Comparison of ENCODE assay signal across 9 mouse cellular contexts in the genomic region with DNA sequence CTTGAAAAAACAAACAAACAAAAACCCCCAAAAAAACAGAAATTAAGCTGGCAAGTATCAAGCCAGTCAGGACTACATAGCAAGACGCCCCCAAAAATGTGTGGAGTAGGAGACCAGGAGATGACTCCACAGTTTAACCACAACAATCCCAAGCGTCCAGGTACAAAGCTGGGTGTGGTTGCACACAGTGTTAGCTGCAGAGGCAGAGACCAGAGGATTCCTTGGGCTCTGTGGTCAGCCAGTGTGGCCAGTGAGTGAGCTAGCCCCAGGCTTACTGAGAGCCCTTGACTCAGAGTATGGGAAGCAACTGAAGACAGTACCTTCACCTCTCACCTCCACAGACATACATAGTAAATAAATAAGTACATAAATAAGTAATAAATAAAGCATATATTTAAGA. TPM values are rescaled to one million over a fixed set of nuclear protein-coding genes. Genes with fewer than 3 reads are reported as not detected.
DNase-seq lines count a peak whose midpoint lies in the region; ATAC-seq and TF ChIP-seq lines count a peak whose summit lies in the region.
"Had no signal": no experiment of that assay in that cellular context is flagged by ENCODE, and none has a peak within 500 bp of the region (broad histone marks: within the 10 kb centered on the region; RNA-seq: fewer than 3 reads in every experiment).

No protein-coding gene starts in this region.

- H3K4me1 ChIP-seq in heart, embryonic 12.5 days (replicated peaks): peaks cover 49% of the 10 kb centered on the region
- H3K4me1 ChIP-seq in midbrain, embryonic 12.5 days: peaks cover 18% of the 10 kb centered on the region
- H3K4me1 ChIP-seq in midbrain, postnatal 0 days (ENCODE audit: insufficient read depth, low read length): no peaks in the 10 kb centered on the region
- peaks cover 25% of the 10 kb centered on the region for H3K4me1 ChIP-seq in embryonic facial prominence, embryonic 10.5 days
- H3K4me1 ChIP-seq in heart, postnatal 0 days (ENCODE audit: control insufficient read depth, insufficient read depth): peaks cover 32% of the 10 kb centered on the region

- no peaks in the 10 kb centered on the region for H3K27me3 ChIP-seq in heart, embryonic 12.5 days (replicated peaks)
- H3K27me3 ChIP-seq in midbrain, embryonic 12.5 days: peaks cover 12% of the 10 kb centered on the region
- H3K27me3 ChIP-seq in midbrain, postnatal 0 days (ENCODE audit: insufficient read depth, low read length): no peaks in the 10 kb centered on the region
- peaks cover 39% of the 10 kb centered on the region for H3K27me3 ChIP-seq in embryonic facial prominence, embryonic 10.5 days (replicated peaks; ENCODE audit: low read depth, poor library complexity, severe bottlenecking)
- H3K27me3 ChIP-seq in heart, postnatal 0 days (ENCODE audit: control insufficient read depth, insufficient read depth, low read length): no peaks in the 10 kb centered on the region

- no peak for TF ChIP-seq CTCF in midbrain, postnatal 0 days (IDR thresholded peaks at IDR 0.05)
- no peak for TF ChIP-seq CTCF in heart, postnatal 0 days (IDR thresholded peaks at IDR 0.05; ENCODE audit: low read depth)

- no peak overlapping the region for H3K9ac ChIP-seq in heart, embryonic 12.5 days
- no peak overlapping the region for H3K9ac ChIP-seq in midbrain, embryonic 12.5 days (replicated peaks)
- no peak overlapping the region for H3K9ac ChIP-seq in midbrain, postnatal 0 days (replicated peaks; ENCODE audit: low read length, poor library complexity, severe bottlenecking)
- no peak overlapping the region for H3K9ac ChIP-seq in heart, postnatal 0 days (replicated peaks; ENCODE audit: low read depth, low read length)

- no peak for ATAC-seq in heart, embryonic 12.5 days (ENCODE audit: insufficient number of reproducible peaks, low FRiP score)
- ATAC-seq in midbrain, embryonic 12.5 days (ENCODE audit: low FRiP score, low read depth): peak; percentile 35; the same call in 1 of the 2 replicates
- ATAC-seq in midbrain, postnatal 0 days (ENCODE audit: low FRiP score): no peak
- no peak for ATAC-seq in heart, postnatal 0 days (ENCODE audit: insufficient read depth, low read depth)

- H3K4me2 ChIP-seq in heart, embryonic 12.5 days: peak overlapping the region; percentile 72
- H3K4me2 ChIP-seq in midbrain, embryonic 12.5 days (replicated peaks): no peak overlapping the region
- H3K4me2 ChIP-seq in midbrain, postnatal 0 days (ENCODE audit: low read depth, low read length, poor library complexity, severe bottlenecking): no peak overlapping the region
- peak overlapping the region; percentile 70; the same call in 1 of the 2 replicates for H3K4me2 ChIP-seq in heart, postnatal 0 days (ENCODE audit: low read depth, low read length)

- DNase-seq in heart, adult 18-20 months: no peak
- no peak for DNase-seq in midbrain, postnatal 0 days (ENCODE audit: low spot score)
- no peak for DNase-seq in embryonic facial prominence, embryonic 10.5 days (ENCODE audit: low spot score)
- no peak for DNase-seq in heart, postnatal 0 days (ENCODE audit: low spot score)
- DNase-seq in layer of hippocampus, adult 18-20 months (ENCODE audit: low spot score in 2 of 2): no peak
- DNase-seq: liver, postnatal 0 days; right cerebral cortex, adult 18-20 months had no signal

- H3K36me3 ChIP-seq in heart, embryonic 12.5 days: no peaks in the 10 kb centered on the region
- H3K36me3 ChIP-seq in midbrain, embryonic 12.5 days: no peaks in the 10 kb centered on the region
- H3K36me3 ChIP-seq in midbrain, postnatal 0 days (ENCODE audit: insufficient read depth, low read length): no peaks in the 10 kb centered on the region
- H3K36me3 ChIP-seq in embryonic facial prominence, embryonic 10.5 days (replicated peaks): no peaks in the 10 kb centered on the region
- H3K36me3 ChIP-seq in heart, postnatal 0 days (replicated peaks; ENCODE audit: control insufficient read depth, insufficient read depth, low read length): no peaks in the 10 kb centered on the region

- 82% methylated on average over 2 of the region's 2 CpGs for WGBS in heart, embryonic 12.5 days
- whole genome bisulfite sequencing in midbrain, embryonic 12.5 days: 64% methylated on average over 2 of the region's 2 CpGs
- 61% methylated on average over 2 of the region's 2 CpGs for WGBS in midbrain, postnatal 0 days
- WGBS in embryonic facial prominence, embryonic 10.5 days: 65% methylated on average over 2 of the region's 2 CpGs
- whole genome bisulfite sequencing in heart, postnatal 0 days: 76% methylated on average over 2 of the region's 2 CpGs

- peak overlapping the region; percentile 34; the same call in 1 of the 2 replicates for H3K27ac ChIP-seq in heart, embryonic 12.5 days (ENCODE audit: poor library complexity, severe bottlenecking)
- no peak overlapping the region for H3K27ac ChIP-seq in midbrain, embryonic 12.5 days (replicated peaks)
- H3K27ac ChIP-seq in midbrain, postnatal 0 days (ENCODE audit: low read depth, low read length): no peak overlapping the region
- no peak overlapping the region for H3K27ac ChIP-seq in embryonic facial prominence, embryonic 10.5 days (replicated peaks)
- no peak overlapping the region for H3K27ac ChIP-seq in heart, postnatal 0 days (ENCODE audit: low read depth)

- no peak overlapping the region for H3K4me3 ChIP-seq in heart, embryonic 12.5 days
- no peak overlapping the region for H3K4me3 ChIP-seq in midbrain, embryonic 12.5 days
- no peak overlapping the region for H3K4me3 ChIP-seq in midbrain, postnatal 0 days (ENCODE audit: low read depth, low read length)
- H3K4me3 ChIP-seq in embryonic facial prominence, embryonic 10.5 days: peak overlapping the region; percentile 16; the same call in 1 of the 2 replicates
- H3K4me3 ChIP-seq in heart, postnatal 0 days (ENCODE audit: low read depth, low read length): no peak overlapping the region

- peaks cover 3% of the 10 kb centered on the region; the same call in 1 of the 2 replicates for H3K9me3 ChIP-seq in heart, embryonic 12.5 days (replicated peaks)
- H3K9me3 ChIP-seq in midbrain, embryonic 12.5 days: no peaks in the 10 kb centered on the region
- no peaks in the 10 kb centered on the region for H3K9me3 ChIP-seq in midbrain, postnatal 0 days (ENCODE audit: low read length)
- H3K9me3 ChIP-seq in embryonic facial prominence, embryonic 10.5 days: no peaks in the 10 kb centered on the region
- H3K9me3 ChIP-seq in heart, postnatal 0 days (replicated peaks; ENCODE audit: control insufficient read depth, low read length): no peaks in the 10 kb centered on the region

- no peak for TF ChIP-seq EP300 in heart, postnatal 0 days (IDR thresholded peaks at IDR 0.05; ENCODE audit: low read depth)

RNA-seq across cellular contexts. Expression of a gene that starts 12.7 kb away (rescaled TPM):
- polyA plus RNA-seq in heart, embryonic 12.5 days (2016; fragmentation: Nextera tagmentation; extraction: Ambion mirVana): 59.2 and 66.0 TPM in 2 replicates
- 10 to 100 TPM; 43.5 to 50.3 TPM for total RNA-seq in heart, adult 18-20 months (2021)
- 103 and 114 TPM in 2 replicates for polyA plus RNA-seq in midbrain, embryonic 12.5 days (2016; fragmentation: Nextera tagmentation; extraction: Ambion mirVana)
- total RNA-seq in midbrain, postnatal 0 days (2014; rRNA removed): 50.3 and 71.4 TPM in 2 replicates
- 67.7 and 71.0 TPM in 2 replicates for polyA plus RNA-seq in midbrain, postnatal 0 days (2015; fragmentation: Nextera tagmentation; extraction: Ambion mirVana)
- polyA plus RNA-seq in embryonic facial prominence, embryonic 10.5 days (2016; fragmentation: Nextera tagmentation; extraction: Ambion mirVana): 102 and 107 TPM in 2 replicates
- 26.2 and 40.5 TPM in 2 replicates for total RNA-seq in heart, postnatal 0 days (2014; rRNA removed; ENCODE audit: low replicate concordance)
- 55.2 and 61.0 TPM in 2 replicates for polyA plus RNA-seq in heart, postnatal 0 days (2015; fragmentation: Nextera tagmentation; extraction: Ambion mirVana)
- total RNA-seq in layer of hippocampus, adult 18-20 months (2021): 10 to 100 TPM; 47.7 to 49.0 TPM

RNA-seq across cellular contexts. Expression of a gene that starts 22.1 kb away (rescaled TPM):
- polyA plus RNA-seq in heart, embryonic 12.5 days (2016; fragmentation: Nextera tagmentation; extraction: Ambion mirVana): 0.37 and 0.55 TPM in 2 replicates
- 1 to 10 TPM in 1 of 2 experiments, under 1 TPM in 1; 0.62 to 1.0 TPM for total RNA-seq in heart, adult 18-20 months (2021)
- 0.20 TPM in 1 of 2 replicates, not detected in the other for polyA plus RNA-seq in midbrain, embryonic 12.5 days (2016; fragmentation: Nextera tagmentation; extraction: Ambion mirVana)
- 0.38 and 0.66 TPM in 2 replicates for total RNA-seq in midbrain, postnatal 0 days (2014; rRNA removed)
- 0.10 and 0.11 TPM in 2 replicates for polyA plus RNA-seq in midbrain, postnatal 0 days (2015; fragmentation: Nextera tagmentation; extraction: Ambion mirVana)
- polyA plus RNA-seq in embryonic facial prominence, embryonic 10.5 days (2016; fragmentation: Nextera tagmentation; extraction: Ambion mirVana): 0.09 TPM in 1 of 2 replicates, not detected in the other
- total RNA-seq in heart, postnatal 0 days (2014; rRNA removed; ENCODE audit: low replicate concordance): 0.39 and 0.80 TPM in 2 replicates
- polyA plus RNA-seq in heart, postnatal 0 days (2015; fragmentation: Nextera tagmentation; extraction: Ambion mirVana): 0.05 and 0.10 TPM in 2 replicates
- 10 to 100 TPM; 20.4 to 26.6 TPM for total RNA-seq in layer of hippocampus, adult 18-20 months (2021)

RNA-seq across cellular contexts. Expression of a gene that starts 27.4 kb away (rescaled TPM):
- polyA plus RNA-seq in heart, embryonic 12.5 days (2016; fragmentation: Nextera tagmentation; extraction: Ambion mirVana): 17.6 and 18.4 TPM in 2 replicates
- total RNA-seq in heart, adult 18-20 months (2021): 1 to 10 TPM; 9.6 to 10.0 TPM
- polyA plus RNA-seq in midbrain, embryonic 12.5 days (2016; fragmentation: Nextera tagmentation; extraction: Ambion mirVana): 19.1 and 20.6 TPM in 2 replicates
- 8.7 and 14.0 TPM in 2 replicates for total RNA-seq in midbrain, postnatal 0 days (2014; rRNA removed)
- polyA plus RNA-seq in midbrain, postnatal 0 days (2015; fragmentation: Nextera tagmentation; extraction: Ambion mirVana): 21.5 and 21.6 TPM in 2 replicates
- 26.8 and 28.9 TPM in 2 replicates for polyA plus RNA-seq in embryonic facial prominence, embryonic 10.5 days (2016; fragmentation: Nextera tagmentation; extraction: Ambion mirVana)
- 1.9 and 3.2 TPM in 2 replicates for total RNA-seq in heart, postnatal 0 days (2014; rRNA removed; ENCODE audit: low replicate concordance)
- 11.1 and 11.7 TPM in 2 replicates for polyA plus RNA-seq in heart, postnatal 0 days (2015; fragmentation: Nextera tagmentation; extraction: Ambion mirVana)
- 10 to 100 TPM; 19.9 to 21.0 TPM for total RNA-seq in layer of hippocampus, adult 18-20 months (2021)

RNA-seq across cellular contexts. Expression of a gene that starts 27.6 kb away (rescaled TPM):
- polyA plus RNA-seq in heart, embryonic 12.5 days (2016; fragmentation: Nextera tagmentation; extraction: Ambion mirVana): 17.5 and 19.4 TPM in 2 replicates
- total RNA-seq in heart, adult 18-20 months (2021): 10 to 100 TPM; 38.2 to 42.9 TPM
- 3.6 and 4.1 TPM in 2 replicates for polyA plus RNA-seq in midbrain, embryonic 12.5 days (2016; fragmentation: Nextera tagmentation; extraction: Ambion mirVana)
- 0.52 and 1.0 TPM in 2 replicates for total RNA-seq in midbrain, postnatal 0 days (2014; rRNA removed)
- 1.5 and 2.0 TPM in 2 replicates for polyA plus RNA-seq in midbrain, postnatal 0 days (2015; fragmentation: Nextera tagmentation; extraction: Ambion mirVana)
- 6.9 and 7.1 TPM in 2 replicates for polyA plus RNA-seq in embryonic facial prominence, embryonic 10.5 days (2016; fragmentation: Nextera tagmentation; extraction: Ambion mirVana)
- 11.8 and 13.5 TPM in 2 replicates for total RNA-seq in heart, postnatal 0 days (2014; rRNA removed; ENCODE audit: low replicate concordance)
- 12.0 and 14.0 TPM in 2 replicates for polyA plus RNA-seq in heart, postnatal 0 days (2015; fragmentation: Nextera tagmentation; extraction: Ambion mirVana)
- 1 to 10 TPM; 6.3 to 7.8 TPM for total RNA-seq in layer of hippocampus, adult 18-20 months (2021)

RNA-seq across cellular contexts. Expression of a gene that starts 49.5 kb away (rescaled TPM):
- polyA plus RNA-seq in heart, embryonic 12.5 days (2016; fragmentation: Nextera tagmentation; extraction: Ambion mirVana): 23.6 and 26.7 TPM in 2 replicates
- total RNA-seq in heart, adult 18-20 months (2021): 100 to 1,000 TPM; 124 to 132 TPM
- polyA plus RNA-seq in midbrain, embryonic 12.5 days (2016; fragmentation: Nextera tagmentation; extraction: Ambion mirVana): 74.6 and 79.7 TPM in 2 replicates
- total RNA-seq in midbrain, postnatal 0 days (2014; rRNA removed): 160 and 172 TPM in 2 replicates
- polyA plus RNA-seq in midbrain, postnatal 0 days (2015; fragmentation: Nextera tagmentation; extraction: Ambion mirVana): 104 and 107 TPM in 2 replicates
- polyA plus RNA-seq in embryonic facial prominence, embryonic 10.5 days (2016; fragmentation: Nextera tagmentation; extraction: Ambion mirVana): 16.6 and 18.8 TPM in 2 replicates
- total RNA-seq in heart, postnatal 0 days (2014; rRNA removed; ENCODE audit: low replicate concordance): 80.7 and 108 TPM in 2 replicates
- polyA plus RNA-seq in heart, postnatal 0 days (2015; fragmentation: Nextera tagmentation; extraction: Ambion mirVana): 51.7 and 53.6 TPM in 2 replicates
- total RNA-seq in layer of hippocampus, adult 18-20 months (2021): 10 to 100 TPM; 92.8 to 95.6 TPM

Comparison
In these comparisons a context has a peak if more than half of its experiments do, and no peak if none do; other contexts are left out.
1. H3K4me2 ChIP-seq: peak in heart, embryonic 12.5 days (single experiment) and heart, postnatal 0 days (single experiment); none in midbrain, embryonic 12.5 days (single experiment) and midbrain, postnatal 0 days (single experiment).